Mouse (Mus musculus): Measurements from ENCODE around the gene Ints13.

Ints13 gene

GRCm38 (mm10) chr6:146500206-146500605 lies 77.4 kb downstream of the Ints13 start:
- DNase-seq (ENCODE audit: low spot score in 2 of 2) = no peak
